Mouse (Mus musculus): ENCODE data around the gene Dnah17.

DNA sequence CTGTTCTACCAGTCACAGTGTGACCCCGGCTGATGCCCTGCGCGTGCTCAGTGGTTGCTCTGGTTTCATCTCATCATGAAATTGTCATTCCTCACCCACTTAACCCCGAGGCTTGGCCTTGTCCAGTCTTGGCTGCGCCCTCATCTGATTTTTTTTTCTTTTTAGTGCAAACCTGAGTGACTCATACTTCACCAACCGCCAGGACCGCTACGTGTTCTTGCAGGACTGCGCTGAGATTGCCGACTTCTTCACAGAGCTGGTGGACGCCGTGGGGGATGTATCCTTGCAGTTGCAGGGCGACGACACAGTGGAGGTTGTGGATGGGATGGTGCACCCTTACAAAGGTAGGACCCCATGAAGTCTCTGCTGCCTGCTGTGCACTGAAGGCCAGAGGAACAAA, 127.3 kb downstream of the Dnah17 start:
- TF ChIP-seq POLR2A (IDR thresholded peaks at IDR 0.05; ENCODE audit: low read depth, low read length) (no peak), CTCF (IDR thresholded peaks at IDR 0.05; ENCODE audit: extremely low read depth, insufficient read length, insufficient replicate concordance, low read depth, low read length) (no peak)

All from small intestine, adult 2 months (tissue).